Mouse (Mus musculus) MEL (cell line): ENCODE results near the gene Col11a2.

ENCODE experiments used
- CTCF ChIP-seq, 3 experiments: IDR thresholded peaks in 2 of 3; conservative IDR thresholded peaks in 1 of 3; 2 replicates each; pipeline ENCODE4 v1.5.1; 2011 to 2012; ENCODE audit warnings: low read length in 3 of 3, low read depth in 2 of 3, mild to moderate bottlenecking in 2 of 3, improper control_type of control experiment in 1 of 3, inconsistent platforms in 1 of 3, mixed read lengths in 1 of 3, moderate library complexity in 1 of 3; ENCODE audit not compliant: control insufficient read depth in 1 of 3, insufficient read depth in 1 of 3, poor library complexity in 1 of 3, severe bottlenecking in 1 of 3
- ELF1 ChIP-seq: IDR thresholded peaks from 2 replicates; pipeline ENCODE4 v1.6.1; 2014; ENCODE audit warnings: low read depth, mild to moderate bottlenecking, inconsistent platforms, low read length, improper control_type of control experiment, moderate library complexity
- EP300 ChIP-seq, 2 experiments: IDR thresholded peaks; 2 replicates each; pipeline ENCODE4 v1.6.1; 2011; ENCODE audit warnings: improper control_type of control experiment in 2 of 2, low read length in 2 of 2, low read depth in 1 of 2, mild to moderate bottlenecking in 1 of 2
- ETS1 ChIP-seq: IDR thresholded peaks from 2 replicates; pipeline ENCODE4 v1.6.1; 2012; ENCODE audit warnings: low read depth, mild to moderate bottlenecking, inconsistent platforms, low read length, improper control_type of control experiment, moderate library complexity
- GATA1 ChIP-seq: IDR thresholded peaks from 2 replicates; pipeline ENCODE4 v1.6.1; 2011; ENCODE audit warnings: low read depth, low read length, improper control_type of control experiment
- MAZ ChIP-seq: IDR thresholded peaks from 2 replicates; pipeline ENCODE4 v1.6.1; 2012; ENCODE audit warnings: low read depth, mild to moderate bottlenecking, inconsistent platforms, low read length, improper control_type of control experiment
- MXI1 ChIP-seq: IDR thresholded peaks from 2 replicates; pipeline ENCODE4 v1.6.1; 2011; ENCODE audit warnings: mild to moderate bottlenecking, low read depth, low read length, improper control_type of control experiment
- POLR2A ChIP-seq, 2 experiments: IDR thresholded peaks; 2 replicates each; pipeline ENCODE4 v1.6.1; 2011 to 2012; ENCODE audit warnings: low read length in 2 of 2, mild to moderate bottlenecking in 2 of 2, control low read depth in 1 of 2, improper control_type of control experiment in 1 of 2, low read depth in 1 of 2, moderate library complexity in 1 of 2; ENCODE audit not compliant: control insufficient read depth in 1 of 2, insufficient read depth in 1 of 2, poor library complexity in 1 of 2
- POLR2AphosphoS2 ChIP-seq: IDR thresholded peaks from 2 replicates; pipeline ENCODE4 v1.6.1; 2011; ENCODE audit warnings: low read length, improper control_type of control experiment
- SMC3 ChIP-seq: IDR thresholded peaks from 2 replicates; pipeline ENCODE4 v1.6.1; 2011; ENCODE audit warnings: low read depth, low read length, improper control_type of control experiment
- TAL1 ChIP-seq: IDR thresholded peaks from 2 replicates; pipeline ENCODE4 v1.6.1; 2012; ENCODE audit warnings: mild to moderate bottlenecking, inconsistent platforms, low read length, moderate library complexity, mixed read lengths
- USF1 ChIP-seq: IDR thresholded peaks from 2 replicates; pipeline ENCODE4 v1.6.1; 2014; ENCODE audit warnings: low read depth, mild to moderate bottlenecking, inconsistent platforms, low read length, improper control_type of control experiment, moderate library complexity

DNA sequence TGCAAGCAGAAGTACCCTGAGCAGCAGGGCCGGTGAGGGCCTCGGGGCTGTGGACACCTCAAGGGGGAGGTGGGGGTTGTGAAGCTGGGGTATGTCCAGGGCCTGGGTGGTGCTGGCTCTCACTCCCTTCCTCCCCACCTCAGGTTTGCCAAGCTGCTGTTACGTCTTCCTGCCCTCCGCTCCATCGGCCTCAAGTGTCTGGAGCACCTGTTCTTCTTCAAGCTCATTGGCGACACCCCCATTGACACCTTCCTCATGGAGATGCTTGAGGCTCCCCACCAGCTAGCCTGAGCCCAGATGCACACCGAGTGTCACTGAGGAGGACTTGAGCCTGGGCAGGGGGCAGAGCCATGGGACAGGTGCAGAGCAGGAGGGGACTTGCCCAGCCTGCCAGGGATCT, 2.0 kb upstream of the Col11a2 start:
- TF ChIP-seq CTCF (IDR thresholded peaks at IDR 0.05 in 2 of 3, conservative IDR thresholded peaks at IDR 0.05 in 1 of 3; ENCODE audit: control insufficient read depth in 1 of 3, insufficient read depth in 1 of 3, low read depth in 2 of 3, low read length in 3 of 3, poor library complexity in 1 of 3, severe bottlenecking in 1 of 3) (no peak), USF1 (no peak), ETS1 (no peak), TAL1 (no peak), POLR2AphosphoS2 (no peak), MAZ (no peak), POLR2A (IDR thresholded peaks at IDR 0.05; ENCODE audit: control insufficient read depth in 1 of 2, insufficient read depth in 1 of 2, low read depth in 1 of 2, low read length in 2 of 2, poor library complexity in 1 of 2) (no peak), MXI1 (no peak), ELF1 (no peak), SMC3 (no peak), GATA1 (no peak), EP300 (IDR thresholded peaks at IDR 0.05; ENCODE audit: low read depth in 1 of 2, low read length in 2 of 2) (no peak)
